Mouse (Mus musculus) stomach, embryonic 15.5 days (tissue): ENCODE measurements around the gene Adamts13. TPM values are rescaled to one million over a fixed set of nuclear protein-coding genes. Genes with fewer than 3 reads are reported as not detected.

ENCODE experiments used
- ATAC-seq: fragments of 200-750 bp; cut with Nextera tagmentation; 2 replicates; pipeline ENCODE4 v1.8.0; 2017; ENCODE audit warnings: low read depth, moderate number of reproducible peaks, moderate TSS enrichment; ENCODE audit not compliant: insufficient read depth, low FRiP score
- H3K27ac ChIP-seq: fragments of 300-500 bp; sonication (generic); 2 replicates; pipeline ENCODE4 v1.5.1; 2015; ENCODE audit warnings: mild to moderate bottlenecking, inconsistent platforms
- H3K27me3 ChIP-seq: fragments of 300-500 bp; sonication (generic); replicated peaks from 2 replicates; pipeline ENCODE4 v1.6.1; 2015; ENCODE audit warnings: inconsistent platforms
- H3K36me3 ChIP-seq: fragments of 300-500 bp; sonication (generic); 2 replicates; pipeline ENCODE4 v1.6.1; 2015; ENCODE audit warnings: inconsistent platforms
- H3K4me1 ChIP-seq: fragments of 300-500 bp; sonication (generic); 2 replicates; pipeline ENCODE4 v1.6.1; 2015; ENCODE audit warnings: inconsistent platforms
- H3K4me2 ChIP-seq: fragments of 300-500 bp; sonication (generic); 2 replicates; pipeline ENCODE4 v1.6.1; 2015; ENCODE audit warnings: mild to moderate bottlenecking, inconsistent platforms
- H3K4me3 ChIP-seq: fragments of 300-500 bp; sonication (generic); replicated peaks from 2 replicates; pipeline ENCODE4 v1.5.1; 2015; ENCODE audit warnings: inconsistent platforms
- H3K9ac ChIP-seq: fragments of 300-500 bp; sonication (generic); 2 replicates; pipeline ENCODE4 v1.6.1; 2015; ENCODE audit warnings: inconsistent platforms
- H3K9me3 ChIP-seq: fragments of 300-500 bp; sonication (generic); 2 replicates; pipeline ENCODE4 v1.6.1; 2016; ENCODE audit warnings: inconsistent platforms
- WGBS: fragments of 180-500 bp; shearing (Covaris S2); methylation state at CpG from one replicate; pipeline ENCODE4 v1.1.7; 2015; 5-methylcytosine and 5-hydroxymethylcytosine counted together
- polyA plus RNA-seq: library from polyadenylated mRNA; unstranded; fragments of >200 nt; fragmentation: Nextera tagmentation; extraction: Ambion mirVana; gene quantifications from 2 replicates; pipeline ENCODE4 v1.2.1, GENCODE M21; 2015

The Adamts13 gene
- polyA plus RNA-seq, 1 experiment from 2014 or later, result 0.31 TPM

DNA sequence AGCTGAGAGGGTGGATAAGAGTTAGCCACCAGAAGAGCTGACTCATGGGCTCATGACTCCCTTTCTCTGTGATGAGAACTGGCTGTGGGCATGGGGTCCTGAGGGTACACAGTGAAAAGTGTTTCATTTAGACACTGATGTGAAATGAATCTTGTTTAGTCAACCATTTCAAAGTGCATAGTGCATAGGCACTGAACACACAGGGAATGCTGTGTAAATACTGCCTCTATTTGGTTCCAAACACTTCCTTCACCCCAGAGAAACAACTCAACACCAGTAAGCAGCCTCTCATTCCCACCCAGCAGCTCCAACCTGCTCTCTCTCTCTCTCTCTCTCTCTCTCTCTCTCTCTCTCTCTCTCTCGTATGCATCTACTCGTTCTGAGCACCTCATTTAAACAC, 11.0 kb downstream of the Adamts13 start:
- no peak overlapping the region for H3K4me3 ChIP-seq
- no peak overlapping the region for H3K27ac ChIP-seq
- no peaks in the 10 kb centered on the region for H3K27me3 ChIP-seq
- WGBS, result 63% methylated on average over 2 of the region's 2 CpGs
- ATAC-seq, result no peak
- no peaks in the 10 kb centered on the region for H3K4me1 ChIP-seq
- no peaks in the 10 kb centered on the region for H3K36me3 ChIP-seq
- no peak overlapping the region for H3K4me2 ChIP-seq
- H3K9me3 ChIP-seq, result no peaks in the 10 kb centered on the region
- H3K9ac ChIP-seq, result no peak overlapping the region

GRCm38 (mm10) chr2:26984640-26985039, 11.4 kb downstream of the Adamts13 start:
- Histone ChIP-seq H3K27me3 (no peaks in the 10 kb centered on the region), H3K36me3 (no peaks in the 10 kb centered on the region), H3K9ac (no peak overlapping the region), H3K4me3 (no peak overlapping the region), H3K4me2 (no peak overlapping the region), H3K9me3 (no peaks in the 10 kb centered on the region), H3K27ac (no peak overlapping the region), H3K4me1 (no peaks in the 10 kb centered on the region)
- ATAC-seq, result no peak
- WGBS, result 83% methylated on average over 5 of the region's 5 CpGs

DNA sequence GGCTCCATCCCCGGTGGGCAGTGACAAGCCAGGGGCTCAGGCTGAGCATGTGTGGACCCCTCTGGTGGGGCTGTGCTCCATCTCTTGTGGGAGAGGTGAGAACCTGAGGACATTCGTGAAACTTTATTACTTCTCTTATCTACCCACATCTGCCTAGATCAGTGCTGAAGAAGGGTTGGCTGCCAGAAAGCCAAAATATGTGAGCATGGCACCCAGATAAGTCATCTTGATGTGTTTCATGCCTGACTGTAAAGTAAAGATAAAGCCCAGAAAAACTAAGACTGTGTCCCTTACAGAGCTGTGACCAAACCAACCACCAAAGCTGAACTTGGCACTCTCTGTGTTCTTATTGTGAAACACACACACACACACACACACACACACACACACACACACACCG, 20.7 kb downstream of the Adamts13 start:
- H3K27me3 ChIP-seq, result no peaks in the 10 kb centered on the region
- no peaks in the 10 kb centered on the region for H3K36me3 ChIP-seq
- 73% methylated on average over 3 of the region's 3 CpGs for WGBS
- H3K4me1 ChIP-seq, result no peaks in the 10 kb centered on the region
- no peaks in the 10 kb centered on the region for H3K9me3 ChIP-seq
- H3K9ac ChIP-seq, result no peak overlapping the region
- no peak overlapping the region for H3K4me3 ChIP-seq
- no peak overlapping the region for H3K4me2 ChIP-seq
- no peak for ATAC-seq
- no peak overlapping the region for H3K27ac ChIP-seq

- H3K4me1 ChIP-seq, result no peaks in the 10 kb centered on the region
- WGBS, result 83% methylated on average over 1 of the region's 1 CpGs
- no peak overlapping the region for H3K9ac ChIP-seq
- H3K4me3 ChIP-seq, result no peak overlapping the region
- ATAC-seq, result no peak
- no peaks in the 10 kb centered on the region for H3K36me3 ChIP-seq
- no peak overlapping the region for H3K27ac ChIP-seq
- no peak overlapping the region for H3K4me2 ChIP-seq
- H3K9me3 ChIP-seq, result no peaks in the 10 kb centered on the region
- H3K27me3 ChIP-seq, result no peaks in the 10 kb centered on the region
Observed at GRCm38 (mm10) chr2:26997498-26997897, 24.3 kb downstream of the Adamts13 start.

- H3K4me1 ChIP-seq, result no peaks in the 10 kb centered on the region
- 91% methylated on average over 7 of the region's 7 CpGs for WGBS
- no peak overlapping the region for H3K4me3 ChIP-seq
- no peak for ATAC-seq
- H3K9me3 ChIP-seq, result no peaks in the 10 kb centered on the region
- H3K9ac ChIP-seq, result no peak overlapping the region
- H3K36me3 ChIP-seq, result no peaks in the 10 kb centered on the region
- H3K27ac ChIP-seq, result no peak overlapping the region
- no peak overlapping the region for H3K4me2 ChIP-seq
- H3K27me3 ChIP-seq, result no peaks in the 10 kb centered on the region
Observed at GRCm38 (mm10) chr2:26997993-26998392, 24.8 kb downstream of the Adamts13 start.

GRCm38 (mm10) chr2:27006255-27006654, 33.0 kb downstream of the Adamts13 start:
- Histone ChIP-seq H3K9ac (no peak overlapping the region), H3K4me2 (no peak overlapping the region), H3K9me3 (no peaks in the 10 kb centered on the region), H3K27ac (no peak overlapping the region), H3K4me1 (peaks cover 13% of the 10 kb centered on the region), H3K36me3 (no peaks in the 10 kb centered on the region), H3K27me3 (no peaks in the 10 kb centered on the region), H3K4me3 (no peak overlapping the region)
- ATAC-seq, result no peak
- 61% methylated on average over 4 of the region's 4 CpGs for WGBS

- Histone ChIP-seq H3K9me3 (no peaks in the 10 kb centered on the region), H3K4me2 (no peak overlapping the region), H3K4me3 (no peak overlapping the region), H3K9ac (no peak overlapping the region), H3K4me1 (peaks cover 20% of the 10 kb centered on the region), H3K36me3 (no peaks in the 10 kb centered on the region), H3K27ac (no peak overlapping the region), H3K27me3 (no peaks in the 10 kb centered on the region)
- ATAC-seq, result no peak
- WGBS, result 64% methylated on average over 7 of the region's 7 CpGs
Observed at GRCm38 (mm10) chr2:27007701-27008100, 34.5 kb downstream of the Adamts13 start.

GRCm38 (mm10) chr2:27009714-27010244, 36.6 kb downstream of the Adamts13 start, which contains the start of gene Cacfd1:
TSS of gene Cacfd1 (plus strand) at chr2:27009926.
- under 1% methylated on average over 43 of the region's 43 CpGs for WGBS
- Histone ChIP-seq H3K9me3 (no peaks in the 10 kb centered on the region), H3K27me3 (no peaks in the 10 kb centered on the region), H3K4me1 (peaks cover 20% of the 10 kb centered on the region), H3K4me2 (peak within 1 kb of the TSS; percentile 56), H3K36me3 (peaks cover 13% of the 10 kb centered on the region), H3K27ac (peak within 1 kb of the TSS; percentile 89), H3K9ac (peak within 1 kb of the TSS; percentile 96), H3K4me3 (peak within 1 kb of the TSS; percentile 91)
- ATAC-seq, result peak; percentile 97

DNA sequence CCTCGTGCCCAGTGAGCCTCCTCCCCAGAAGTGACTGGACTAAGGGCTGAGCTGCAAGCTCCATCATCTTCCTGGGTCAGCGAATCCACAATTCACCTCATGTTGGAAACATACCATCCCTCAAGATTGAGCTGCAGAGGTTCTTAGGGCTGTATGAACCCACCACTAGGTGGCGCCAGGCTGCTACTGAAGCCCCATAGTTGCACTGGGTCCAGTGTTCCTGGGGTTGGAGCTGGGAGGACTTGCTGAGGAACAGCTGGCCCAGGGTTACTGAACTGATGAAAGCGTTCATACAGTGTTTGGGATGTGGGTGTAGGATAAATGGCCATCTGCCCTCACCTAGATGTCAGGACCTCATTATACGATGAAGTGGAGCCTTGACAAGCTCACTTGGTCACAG, 44.6 kb downstream of the Adamts13 start:
- H3K27ac ChIP-seq, result no peak overlapping the region
- H3K4me2 ChIP-seq, result no peak overlapping the region
- ATAC-seq, result no peak
- no peaks in the 10 kb centered on the region for H3K4me1 ChIP-seq
- H3K9me3 ChIP-seq, result no peaks in the 10 kb centered on the region
- 54% methylated on average over 5 of the region's 5 CpGs for WGBS
- H3K36me3 ChIP-seq, result peaks cover 40% of the 10 kb centered on the region
- H3K4me3 ChIP-seq, result no peak overlapping the region
- no peaks in the 10 kb centered on the region for H3K27me3 ChIP-seq
- no peak overlapping the region for H3K9ac ChIP-seq

DNA sequence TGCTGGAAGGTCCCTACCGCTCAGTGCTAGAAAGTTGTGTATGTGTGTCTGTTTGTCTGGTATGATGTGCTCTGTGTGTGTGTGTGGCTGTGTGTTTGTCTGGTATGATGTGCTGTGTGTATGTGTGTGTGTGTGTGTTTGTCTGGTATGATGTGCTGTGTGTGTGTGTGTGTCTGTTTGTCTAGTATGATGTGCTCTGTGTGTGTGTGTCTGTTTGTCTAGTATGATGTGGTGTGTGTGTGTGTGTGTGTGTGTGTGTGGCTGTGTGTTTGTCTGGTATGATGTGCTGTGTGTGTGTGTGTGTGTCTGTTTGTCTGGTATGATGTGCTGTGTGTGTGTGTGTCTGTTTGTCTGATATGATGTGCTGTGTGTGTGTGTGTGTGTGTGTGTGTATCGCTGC, 46.3 kb downstream of the Adamts13 start:
- Histone ChIP-seq H3K27ac (no peak overlapping the region), H3K9ac (no peak overlapping the region), H3K4me1 (no peaks in the 10 kb centered on the region), H3K27me3 (no peaks in the 10 kb centered on the region), H3K36me3 (peaks cover 30% of the 10 kb centered on the region), H3K4me3 (no peak overlapping the region), H3K9me3 (no peaks in the 10 kb centered on the region), H3K4me2 (no peak overlapping the region)
- 88% methylated on average over 2 of the region's 2 CpGs for WGBS
- ATAC-seq, result no peak

- H3K27ac ChIP-seq, result no peak overlapping the region
- ATAC-seq, result no peak
- 0 out of 2 replicates have a peak, but pooled peaks cover 6% of the 10 kb centered on the region for H3K27me3 ChIP-seq
- no peak overlapping the region for H3K4me3 ChIP-seq
- no peak overlapping the region for H3K9ac ChIP-seq
- WGBS, result 84% methylated on average over 1 of the region's 1 CpGs
- H3K9me3 ChIP-seq, result no peaks in the 10 kb centered on the region
- no peaks in the 10 kb centered on the region for H3K4me1 ChIP-seq
- H3K4me2 ChIP-seq, result no peak overlapping the region
- H3K36me3 ChIP-seq, result peaks cover 18% of the 10 kb centered on the region
Observed at GRCm38 (mm10) chr2:27021103-27021502, 47.9 kb downstream of the Adamts13 start.

- Histone ChIP-seq H3K4me3 (no peak overlapping the region), H3K9ac (no peak overlapping the region), H3K4me2 (no peak overlapping the region), H3K9me3 (no peaks in the 10 kb centered on the region), H3K4me1 (no peaks in the 10 kb centered on the region), H3K27me3 (0 out of 2 replicates have a peak, but pooled peaks cover 8% of the 10 kb centered on the region), H3K36me3 (peaks cover 15% of the 10 kb centered on the region), H3K27ac (no peak overlapping the region)
- no peak for ATAC-seq
- WGBS, result 78% methylated on average over 6 of the region's 6 CpGs
Observed at GRCm38 (mm10) chr2:27022612-27023011, 49.4 kb downstream of the Adamts13 start.

GRCm38 (mm10) chr2:27024136-27024535, 50.9 kb downstream of the Adamts13 start:
- H3K4me3 ChIP-seq, result no peak overlapping the region
- H3K27me3 ChIP-seq, result 0 out of 2 replicates have a peak, but pooled peaks cover 8% of the 10 kb centered on the region
- ATAC-seq, result no peak
- peaks cover 3% of the 10 kb centered on the region for H3K36me3 ChIP-seq
- WGBS, result 77% methylated on average over 14 of the region's 14 CpGs
- no peak overlapping the region for H3K27ac ChIP-seq
- 0 out of 2 replicates have a peak, but pooled peaks cover 5% of the 10 kb centered on the region for H3K4me1 ChIP-seq
- no peaks in the 10 kb centered on the region for H3K9me3 ChIP-seq
- no peak overlapping the region for H3K9ac ChIP-seq
- no peak overlapping the region for H3K4me2 ChIP-seq
